Mouse (Mus musculus) induced T-regulatory cell, adult 2 months (primary cell): ENCODE data around the gene Srcin1.

Source experiments
- DNase-seq: peaks from one replicate; pipeline ENCODE4 v3.0.0-alpha.2; 2012; ENCODE audit warnings: low read depth

The Srcin1 gene

GRCm38 (mm10) chr11:97463991-97464390 is 112.0 kb downstream of the Srcin1 start:
- DNase-seq: no peak

- DNase-seq: no peak
Observed at GRCm38 (mm10) chr11:97463166-97463565, 112.8 kb downstream of the Srcin1 start.

- no peak for DNase-seq
Observed at GRCm38 (mm10) chr11:97462538-97462937, 113.4 kb downstream of the Srcin1 start.

- no peak for DNase-seq
Observed at GRCm38 (mm10) chr11:97461307-97461820, 114.6 kb downstream of the Srcin1 start.
